Mouse (Mus musculus) layer of hippocampus, adult 9-11 months (tissue): ENCODE data around the gene 9930104L06Rik.
"Not testable (repeated sequence)": the region's sequence is repeated elsewhere in the genome, so short reads cannot be mapped to it uniquely, and the experiment has no call there.

Experiments used
- DNase-seq: peaks from one replicate; pipeline ENCODE4 v3.0.0; 2022

9930104L06Rik gene

DNA sequence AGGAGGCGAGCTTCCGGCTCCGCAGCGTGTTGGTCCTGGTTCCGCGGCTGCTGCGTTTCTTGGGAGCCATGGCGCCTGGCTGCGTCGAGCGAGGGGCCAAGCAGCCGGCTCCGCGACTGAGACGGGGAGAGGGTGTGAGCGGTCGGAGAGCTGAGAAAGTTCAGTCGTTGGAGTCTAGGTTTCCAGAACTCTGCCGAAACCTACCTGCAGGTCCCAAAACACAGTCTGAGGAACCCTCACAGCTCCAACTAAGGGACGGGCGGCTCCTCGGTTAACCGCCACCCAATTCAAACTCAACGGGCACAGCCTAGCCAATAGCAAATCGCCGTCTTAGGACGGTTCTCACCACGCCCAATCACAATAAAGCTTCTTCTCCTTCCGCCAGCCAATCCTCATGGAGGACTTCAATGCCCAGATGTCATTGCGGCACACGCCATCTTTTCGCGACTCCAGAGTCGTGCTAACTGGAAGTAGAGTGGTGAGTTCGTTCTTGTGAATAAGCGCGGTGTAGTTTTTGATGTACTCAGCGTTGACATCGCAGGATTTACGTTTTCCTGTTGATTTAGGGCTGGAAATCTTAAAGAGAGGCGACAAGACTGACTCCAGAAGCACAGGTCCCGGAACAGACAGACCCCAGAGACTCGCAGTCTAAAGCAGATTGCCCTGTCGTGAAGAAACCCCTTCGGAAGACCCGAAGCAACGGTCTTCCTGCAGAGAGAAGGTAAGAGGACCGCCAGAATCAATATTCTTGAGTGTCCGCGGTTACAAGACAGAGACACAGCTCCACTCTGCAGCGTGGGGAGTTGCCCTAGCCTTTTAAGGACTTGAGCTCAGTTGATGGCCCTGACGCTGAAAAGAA lies at the start of gene 9930104L06Rik:
Gene 9930104L06Rik (plus strand): TSS at position 436 of the 859 bp plus-strand sequence.
- DNase-seq, result peak; percentile 97

DNA sequence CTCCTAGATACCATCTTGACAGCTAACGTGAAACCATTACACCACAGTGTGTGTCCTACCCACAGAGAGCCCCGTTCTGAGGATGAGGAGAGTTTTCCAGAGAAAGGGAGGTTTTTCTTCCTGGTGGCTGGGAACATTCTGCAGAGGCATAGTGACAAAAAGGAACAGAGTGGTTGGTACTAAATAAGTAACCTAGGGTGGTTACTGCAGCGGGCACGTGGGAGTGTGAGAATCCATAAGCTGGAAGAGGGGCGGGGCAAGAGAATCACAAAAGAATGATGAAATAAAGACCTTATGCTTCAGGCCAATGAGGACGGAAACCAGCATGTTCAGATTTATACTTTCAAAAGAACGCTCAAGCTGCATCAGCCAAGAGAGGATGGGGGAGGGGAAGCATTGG lies 48.1 kb upstream of the 9930104L06Rik start:
- no peak for DNase-seq

DNA sequence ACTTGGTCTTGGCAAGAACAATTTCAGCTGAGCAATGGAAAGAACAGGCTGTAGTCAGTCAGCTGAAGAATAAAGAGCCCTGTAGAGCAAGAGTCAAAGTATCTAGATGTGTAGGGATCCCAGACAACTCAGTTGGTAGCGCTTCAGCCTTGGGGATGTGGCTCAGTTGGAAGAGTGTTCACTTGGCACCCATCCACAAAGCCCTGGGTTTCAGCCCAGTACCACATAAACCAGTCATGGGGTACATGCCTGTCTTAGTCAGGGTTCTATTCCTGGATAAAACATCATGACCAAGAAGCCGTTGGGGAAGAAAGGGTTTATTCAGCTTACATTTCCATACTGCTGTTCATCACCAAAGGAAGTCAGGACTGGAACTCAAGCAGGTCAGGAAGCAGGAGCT lies 46.9 kb upstream of the 9930104L06Rik start:
- peak; percentile 36 for DNase-seq

DNA sequence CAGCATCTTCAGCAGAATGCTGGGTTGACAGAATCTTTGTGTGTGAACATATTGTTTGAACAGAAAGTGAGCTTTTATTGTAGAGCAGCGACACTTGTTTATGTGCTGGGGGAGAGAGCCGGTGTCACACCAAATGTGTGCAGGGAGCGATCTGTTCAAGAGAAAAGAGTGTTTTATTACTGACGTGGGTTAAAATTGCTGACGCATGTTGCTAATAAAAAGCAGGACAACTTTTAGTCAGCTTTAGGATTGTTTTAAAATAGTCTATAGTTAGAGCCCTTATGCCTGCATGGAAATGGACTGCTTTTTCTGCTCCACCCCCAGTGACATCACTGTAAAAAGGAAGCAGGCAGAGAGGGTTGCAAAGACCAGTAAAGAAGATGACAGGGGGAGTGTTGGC lies 46.0 kb upstream of the 9930104L06Rik start:
- DNase-seq, result peak; percentile 71

DNA sequence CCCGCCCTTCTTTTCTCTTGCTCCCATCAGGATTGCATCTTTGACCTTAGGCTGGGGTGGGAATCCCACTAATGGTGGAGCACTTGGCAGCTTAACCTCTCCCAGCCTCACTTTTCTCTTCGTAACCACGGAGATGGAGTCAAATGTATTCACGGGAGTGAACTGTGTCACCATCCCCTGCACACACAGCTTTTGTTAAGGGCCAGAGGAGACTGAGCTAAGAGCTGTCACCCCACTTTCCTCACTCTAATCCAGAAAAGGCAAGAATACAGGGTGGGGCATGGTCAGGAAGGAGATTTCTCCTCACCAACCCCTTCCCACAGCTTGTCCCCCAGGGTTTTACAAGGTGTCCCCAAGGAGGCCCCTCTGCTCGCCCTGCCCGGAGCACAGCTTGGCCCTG lies 43.1 kb upstream of the 9930104L06Rik start:
- no peak for DNase-seq

DNA sequence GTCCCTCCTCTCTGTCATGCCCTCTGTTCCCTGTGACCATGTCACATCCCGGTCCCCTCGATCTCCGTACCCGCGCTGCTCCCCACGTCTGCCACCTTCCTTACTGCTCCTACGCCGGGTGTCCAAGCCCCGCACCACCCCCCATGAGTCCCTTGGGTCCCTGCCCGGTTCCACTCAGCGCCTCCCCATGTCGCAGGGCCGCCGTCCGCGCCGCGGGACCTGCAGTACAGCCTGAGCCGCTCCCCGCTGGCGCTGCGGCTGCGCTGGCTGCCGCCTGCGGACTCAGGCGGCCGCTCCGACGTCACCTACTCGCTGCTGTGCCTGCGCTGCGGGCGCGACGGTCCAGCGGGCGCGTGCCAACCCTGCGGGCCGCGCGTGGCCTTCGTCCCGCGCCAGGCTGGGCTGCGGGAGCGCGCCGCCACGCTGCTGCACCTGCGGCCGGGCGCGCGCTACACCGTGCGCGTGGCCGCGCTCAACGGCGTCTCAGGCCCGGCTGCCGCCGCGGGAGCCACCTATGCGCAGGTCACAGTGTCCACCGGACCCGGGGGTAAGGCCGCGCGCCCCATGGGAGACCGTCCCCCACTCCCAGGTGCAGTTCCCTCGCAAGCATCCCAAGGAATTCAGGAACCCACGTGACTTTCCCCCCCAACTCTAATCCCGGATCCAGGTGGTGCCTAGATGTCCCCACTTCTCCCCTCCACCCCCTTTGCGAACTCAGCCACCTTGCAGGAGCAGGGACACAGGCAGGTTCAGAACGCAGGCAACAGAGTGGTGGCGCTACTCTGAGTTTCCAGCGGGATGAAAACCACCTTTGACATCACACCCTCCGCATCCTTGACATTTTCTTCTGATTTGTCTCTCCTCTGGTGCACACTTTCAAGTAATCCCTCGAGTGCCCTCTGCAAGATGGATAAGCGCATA lies 42.1 kb upstream of the 9930104L06Rik start:
- peak; percentile 68 for DNase-seq

DNA sequence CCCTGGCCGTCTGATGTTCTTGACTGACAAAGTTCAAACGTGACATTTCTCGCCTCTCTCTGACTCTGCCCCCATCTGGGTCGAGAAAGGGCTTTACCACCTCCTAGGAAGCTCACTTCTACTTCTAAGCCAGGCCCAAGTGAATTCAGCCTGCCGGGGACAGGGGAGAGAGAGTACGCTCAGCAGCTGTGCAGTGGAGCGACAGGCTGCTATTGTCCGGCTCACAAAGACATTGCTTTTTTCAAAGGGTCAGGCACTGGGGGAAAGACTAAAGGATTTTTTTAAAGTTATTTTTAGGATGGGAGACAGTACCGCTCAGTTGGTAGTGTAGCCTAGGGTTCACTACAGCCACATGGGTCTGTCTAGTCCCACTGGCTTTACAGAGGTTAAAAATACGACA lies 38.4 kb upstream of the 9930104L06Rik start:
- DNase-seq, result no peak

DNA sequence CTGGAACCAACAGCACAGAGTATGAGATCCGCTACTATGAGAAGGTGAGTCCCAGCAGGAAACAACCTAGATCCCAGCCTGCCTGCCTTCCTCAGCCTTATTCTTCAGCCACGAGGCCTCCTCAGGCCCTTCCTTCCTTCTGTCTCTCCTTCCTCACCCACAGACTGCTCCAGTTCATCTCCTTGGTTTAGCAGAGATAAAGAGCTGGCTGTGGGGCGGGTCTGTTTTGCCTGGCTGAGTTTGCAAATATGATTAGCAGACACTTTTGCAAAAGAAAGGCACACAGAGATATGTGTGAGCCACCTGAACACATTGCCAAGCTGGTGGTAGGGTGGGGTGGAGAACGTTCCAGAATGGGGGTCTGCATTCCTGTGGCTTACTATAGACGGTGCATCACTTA lies 36.9 kb upstream of the 9930104L06Rik start:
- DNase-seq, result no peak

DNA sequence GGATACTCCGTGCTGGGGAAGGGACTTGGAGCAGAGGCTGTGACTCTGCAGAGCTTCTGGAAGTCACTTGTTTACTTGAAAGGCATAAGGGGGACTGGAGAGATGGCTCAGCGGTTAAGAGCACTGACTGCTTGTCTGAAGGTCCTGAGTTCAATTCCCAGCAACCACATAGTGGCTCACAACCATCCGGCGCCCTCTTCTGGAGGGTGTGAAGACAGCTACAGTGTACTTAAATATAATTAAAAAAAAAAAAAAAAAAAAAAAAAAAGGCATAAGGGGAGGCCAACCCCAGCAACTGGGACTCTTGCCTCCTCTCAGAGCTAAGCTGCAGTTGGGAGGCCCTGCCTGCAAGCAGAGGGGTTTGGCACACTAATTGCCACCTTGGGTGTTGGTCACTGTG lies 31.4 kb upstream of the 9930104L06Rik start:
- no peak for DNase-seq

DNA sequence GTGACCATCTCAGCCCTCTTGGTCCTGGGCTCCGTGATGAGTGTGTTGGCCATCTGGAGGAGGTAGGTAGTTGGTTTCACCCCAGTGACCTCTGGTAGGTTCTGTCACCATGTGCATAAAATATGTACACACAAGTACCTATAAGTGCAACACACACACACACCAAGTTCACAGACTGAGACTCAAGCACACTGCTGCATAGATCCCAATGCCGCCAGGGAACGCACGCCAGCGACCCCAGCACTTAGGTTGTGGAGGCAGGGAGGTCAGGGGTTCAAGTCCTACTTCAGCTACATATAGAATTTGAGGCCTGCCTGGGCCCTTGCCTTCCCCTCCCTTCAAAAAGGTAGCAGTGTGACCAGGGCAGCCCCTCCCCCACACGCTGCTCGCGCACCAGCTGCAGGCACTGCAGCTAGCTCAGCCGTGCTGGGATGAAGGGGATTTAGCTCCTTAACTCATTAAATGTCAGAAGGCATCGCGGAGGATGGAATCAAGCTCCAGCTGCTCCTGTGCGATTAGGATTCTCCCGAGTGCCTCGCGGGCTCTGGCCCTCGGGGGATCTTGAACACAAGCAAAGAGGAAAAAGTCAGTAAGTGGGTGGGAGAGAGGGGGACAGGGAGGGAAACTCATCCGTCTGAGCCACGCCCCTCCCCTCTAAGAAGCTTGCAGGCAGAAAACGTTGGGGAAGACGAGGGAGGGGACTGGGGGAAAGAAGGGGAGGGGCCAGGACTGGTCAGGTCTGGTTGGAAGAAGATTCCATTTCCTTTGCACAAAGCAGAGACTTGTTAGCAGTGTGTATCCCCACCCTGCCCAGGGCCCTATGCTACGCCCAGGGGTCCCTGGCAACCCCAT lies 30.7 kb upstream of the 9930104L06Rik start:
- DNase-seq, result no peak

DNA sequence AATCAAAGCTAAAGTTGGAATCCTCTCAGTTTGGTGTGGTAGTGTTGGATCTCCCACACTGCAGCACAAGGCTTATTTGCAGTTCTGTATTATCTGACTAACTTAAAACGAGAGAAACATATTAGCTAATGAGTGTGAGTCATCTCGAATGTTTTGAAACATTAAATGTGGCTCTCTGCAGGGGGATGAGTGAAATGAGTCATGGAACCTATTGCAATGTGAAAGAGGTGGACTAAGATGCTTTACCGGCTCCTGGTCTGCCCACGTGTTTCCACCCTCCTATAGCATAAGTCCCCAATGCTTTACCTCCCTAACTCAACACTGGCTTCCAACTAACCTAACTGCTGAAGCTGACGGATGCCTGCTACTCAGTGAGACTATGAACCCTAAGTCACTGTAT lies 8.7 kb upstream of the 9930104L06Rik start:
- no peak for DNase-seq

DNA sequence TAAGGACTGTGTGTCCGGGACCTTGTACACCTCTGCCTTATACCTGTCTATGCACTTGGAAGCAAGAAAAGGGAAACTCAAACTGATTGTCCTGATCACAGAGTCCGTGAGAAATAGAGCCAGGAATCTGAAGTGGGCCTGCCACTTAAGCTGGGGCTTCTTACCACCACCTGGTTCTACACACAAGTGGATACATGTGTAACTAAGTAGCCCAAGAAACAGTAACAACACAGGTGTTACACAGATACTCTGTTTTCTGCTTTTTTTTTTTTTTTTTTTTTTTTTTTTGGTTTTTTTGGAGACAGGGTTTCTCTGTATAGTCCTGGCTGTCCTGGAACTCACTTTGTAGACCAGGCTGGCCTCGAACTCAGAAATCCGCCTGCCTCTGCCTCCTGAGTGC lies 2.4 kb downstream of the 9930104L06Rik start, which contains the start of gene Cdca8:
Gene Cdca8 (minus strand): TSS at position 101 of the 400 bp plus-strand sequence.
- DNase-seq, result not testable (repeated sequence)

DNA sequence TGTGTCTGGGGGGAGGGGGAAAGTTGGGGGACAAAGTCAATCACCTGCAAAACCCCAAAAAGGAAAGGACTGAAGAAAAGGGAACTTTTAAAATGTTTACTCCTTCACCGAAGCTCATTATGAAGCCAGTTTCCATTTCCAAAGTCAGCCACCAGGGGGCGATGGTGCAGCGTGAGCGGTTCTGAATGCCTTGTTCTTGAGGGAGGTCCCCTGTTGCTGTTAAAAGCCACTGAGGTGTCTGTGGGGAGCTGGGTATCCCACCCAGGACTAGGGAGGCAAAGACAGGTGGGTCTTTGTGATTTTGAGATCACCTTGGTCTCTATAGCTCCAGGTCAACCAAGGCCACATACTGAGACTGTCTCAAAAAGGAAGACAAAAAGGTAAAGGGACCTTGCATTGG lies 6.2 kb downstream of the 9930104L06Rik start:
- DNase-seq, result peak; percentile 56

DNA sequence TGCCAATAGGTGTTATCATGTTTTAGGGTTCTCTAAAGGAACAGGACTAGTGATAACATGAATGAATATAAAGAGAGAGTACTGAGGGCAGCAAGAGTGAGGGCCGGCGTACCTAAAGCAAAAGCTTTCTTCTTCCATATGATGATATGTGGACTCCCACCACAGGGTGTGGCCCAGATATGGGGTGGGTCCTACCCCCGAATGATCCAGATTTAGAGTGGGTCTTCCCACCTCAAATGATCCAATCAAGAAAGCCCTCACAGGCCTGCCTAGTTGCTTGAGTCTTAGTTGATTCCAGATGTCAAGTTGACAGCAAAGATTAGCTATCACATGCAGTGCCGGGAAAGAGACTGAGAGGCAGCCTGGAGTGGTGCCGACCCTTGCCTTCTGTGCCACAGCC lies 6.9 kb downstream of the 9930104L06Rik start:
- no peak for DNase-seq

DNA sequence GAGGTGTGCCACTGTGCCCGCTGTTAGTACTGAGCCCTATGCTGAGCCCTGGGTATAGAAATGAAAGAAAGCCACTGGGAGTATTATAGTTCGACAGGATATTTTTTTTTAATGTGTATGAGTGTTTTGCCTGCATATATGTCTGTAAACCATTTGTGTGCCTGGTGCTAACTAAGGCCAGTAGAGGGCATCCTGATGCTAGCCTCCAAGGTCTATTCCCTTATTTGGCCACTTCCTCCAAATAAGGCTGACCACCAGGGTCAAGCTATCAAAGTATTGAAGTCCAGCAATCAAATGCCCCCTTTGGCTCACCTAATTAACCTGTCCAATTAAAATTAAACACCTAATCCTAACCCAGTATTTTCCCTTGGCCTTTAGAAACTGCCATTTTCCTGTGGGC lies 8.1 kb downstream of the 9930104L06Rik start:
- no peak for DNase-seq

DNA sequence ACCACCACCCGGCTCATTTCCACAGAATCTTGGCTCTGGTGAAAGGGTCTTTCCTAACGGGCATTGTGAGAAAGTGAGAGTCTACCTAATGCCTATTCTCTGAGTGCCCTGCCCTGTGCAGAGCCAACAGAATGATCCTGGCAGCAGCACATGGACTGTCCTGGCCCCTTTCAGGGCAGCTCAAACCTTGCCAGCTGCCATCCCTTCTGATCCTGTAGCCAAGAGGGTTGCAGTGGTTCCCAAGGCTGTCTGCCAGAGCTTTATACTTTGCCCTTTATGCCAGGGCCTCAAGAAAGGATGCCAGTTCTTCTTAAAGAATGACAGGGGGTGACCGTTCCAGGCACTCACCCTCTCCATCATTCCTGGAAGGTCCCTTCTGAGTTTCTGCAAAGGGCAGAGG lies 12.6 kb downstream of the 9930104L06Rik start:
- DNase-seq, result no peak

DNA sequence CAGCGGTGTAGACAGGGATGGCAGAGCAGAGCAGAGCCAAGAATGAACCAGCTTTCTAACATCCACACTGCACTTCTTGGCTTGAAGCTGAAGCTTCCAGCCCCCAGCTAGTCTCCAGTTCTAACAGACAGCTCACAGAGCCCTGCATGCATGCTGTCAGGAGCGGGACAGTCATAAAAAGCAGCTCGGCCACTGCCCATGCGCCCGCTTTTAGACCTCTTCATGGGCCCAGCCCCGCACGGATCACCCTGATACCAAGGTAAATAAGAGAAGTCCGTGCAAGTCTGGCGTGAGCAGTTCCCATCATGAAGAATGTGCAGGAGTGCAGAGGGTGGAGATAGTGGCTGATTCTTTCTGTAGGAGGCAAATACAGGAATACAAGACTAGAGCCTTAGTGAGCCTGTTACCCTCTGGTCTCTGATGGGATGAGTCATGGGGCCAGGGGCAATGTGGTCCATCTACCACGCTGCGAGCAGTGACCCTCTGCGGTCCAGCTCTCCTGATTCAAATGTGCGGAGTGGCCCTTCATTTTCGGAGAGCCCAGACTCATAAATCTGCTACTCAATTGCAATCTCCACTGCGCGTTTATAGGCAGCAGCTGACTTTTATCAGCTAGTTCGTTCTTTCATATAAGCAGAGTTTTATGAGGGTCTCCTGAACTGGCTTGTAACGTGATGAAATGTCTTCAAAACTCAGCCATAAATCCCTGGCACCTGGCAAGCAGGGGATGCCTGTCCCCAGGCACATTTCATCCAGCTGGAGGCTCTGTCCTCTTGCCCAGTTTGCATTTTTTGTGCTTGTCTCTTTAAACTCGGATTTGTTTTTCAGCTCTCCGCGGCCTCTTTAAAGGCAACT lies 13.6 kb downstream of the 9930104L06Rik start:
- no peak for DNase-seq

DNA sequence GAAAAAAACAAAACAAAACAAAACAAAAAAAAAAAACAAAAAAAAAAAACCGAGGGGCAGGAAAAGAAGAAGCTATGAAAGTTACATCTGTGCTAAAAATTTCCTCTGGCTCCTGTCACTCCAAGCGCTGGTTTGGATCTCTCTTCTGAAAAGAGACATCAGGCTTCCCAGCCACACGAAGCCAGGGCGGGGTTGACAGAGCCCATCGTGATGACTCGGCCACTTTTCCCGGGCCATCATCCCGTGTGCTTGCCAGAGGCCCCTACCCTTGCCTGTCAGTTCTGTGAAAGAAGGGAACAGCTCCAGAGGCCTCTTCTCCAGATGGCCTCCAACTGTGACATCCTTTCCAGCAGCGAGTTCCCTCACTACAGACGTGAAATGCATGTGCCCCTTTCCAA lies 14.2 kb downstream of the 9930104L06Rik start:
- DNase-seq, result no peak

DNA sequence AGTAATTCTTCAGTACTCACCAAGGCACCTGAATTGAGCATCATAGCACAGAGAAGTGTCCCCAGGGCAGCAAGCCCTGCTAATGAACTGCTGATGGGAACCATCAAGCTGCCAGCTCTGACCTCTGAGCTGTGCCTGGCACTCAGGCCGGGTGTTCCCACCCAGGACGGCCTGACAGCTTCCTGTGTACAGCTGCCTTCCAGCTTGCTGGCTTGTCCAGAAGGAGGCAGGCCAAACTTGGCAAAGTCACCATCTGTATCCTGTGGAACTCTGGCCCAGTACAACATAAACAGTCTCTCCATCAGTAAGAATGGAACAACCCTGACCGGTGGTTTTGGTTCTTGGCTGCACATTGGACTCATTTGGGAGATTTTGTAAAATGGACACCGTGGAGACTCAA lies 16.7 kb downstream of the 9930104L06Rik start:
- DNase-seq, result no peak

DNA sequence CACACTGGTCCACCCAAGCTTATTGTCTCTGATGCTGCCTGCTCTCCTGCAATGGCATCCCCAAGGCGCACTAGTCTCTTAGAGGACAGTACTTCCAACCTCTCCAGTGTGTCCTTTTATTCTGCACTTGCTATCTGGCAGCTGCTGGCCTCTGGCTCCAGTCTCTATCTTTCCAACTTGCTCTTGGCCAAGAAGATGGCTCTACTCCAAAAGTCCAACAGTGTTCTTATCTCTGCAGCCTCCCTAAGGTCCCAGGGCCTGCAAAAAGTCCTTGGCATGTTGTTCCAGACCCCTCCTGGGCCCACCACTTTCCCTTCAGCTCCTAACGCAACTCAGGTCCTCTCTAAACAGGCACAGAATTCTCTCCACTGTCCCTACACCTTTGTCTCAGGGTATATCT lies 20.4 kb downstream of the 9930104L06Rik start:
- no peak for DNase-seq

DNA sequence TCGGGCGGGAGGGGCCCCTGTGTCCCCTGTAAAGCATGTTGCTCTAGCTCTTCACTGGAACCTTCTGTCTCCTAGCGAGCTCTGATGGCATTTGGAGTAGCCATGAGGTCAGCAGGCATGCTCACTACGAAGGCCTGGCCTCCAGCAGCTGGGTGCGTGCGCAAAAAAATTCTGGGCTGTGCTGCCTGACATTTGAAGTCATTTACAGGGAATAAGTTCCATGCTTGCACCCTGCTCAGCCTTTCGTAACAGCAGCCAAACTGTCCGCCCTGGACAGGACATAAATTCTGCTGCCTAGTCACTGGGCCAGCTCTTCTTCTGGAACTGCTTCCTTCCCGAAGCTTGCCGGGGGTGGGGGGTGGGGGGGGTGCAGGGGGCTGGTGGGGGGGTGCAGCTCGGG lies 22.2 kb downstream of the 9930104L06Rik start:
- no peak for DNase-seq

DNA sequence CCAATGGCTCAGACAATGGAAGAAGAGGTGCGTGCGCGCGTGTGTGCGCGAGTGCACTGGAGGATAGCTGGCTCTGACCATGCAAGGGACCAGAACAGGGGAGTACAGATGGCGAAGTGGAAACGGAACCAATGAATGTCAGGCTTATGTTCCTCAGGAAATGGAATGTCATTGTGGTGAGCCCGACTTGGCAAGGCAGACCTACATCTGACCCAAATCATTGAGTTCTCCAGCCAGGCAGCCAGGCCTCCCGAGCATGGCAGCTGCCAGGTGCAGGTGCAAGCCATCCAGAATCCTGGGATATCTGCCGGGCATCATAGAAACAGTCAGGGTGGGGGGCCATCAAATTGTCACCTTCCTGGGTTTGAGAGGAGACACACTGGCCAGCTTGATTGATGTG lies 24.1 kb downstream of the 9930104L06Rik start:
- no peak for DNase-seq
